Mouse (Mus musculus): ENCODE results near the gene Abcg8. TPM values are rescaled to one million over a fixed set of nuclear protein-coding genes. Genes with fewer than 3 reads are reported as not detected.

The Abcg8 gene
- not detected in 2 replicates for polyA plus RNA-seq (2011; ENCODE audit: insufficient read length, low read depth, missing spikeins)

DNA sequence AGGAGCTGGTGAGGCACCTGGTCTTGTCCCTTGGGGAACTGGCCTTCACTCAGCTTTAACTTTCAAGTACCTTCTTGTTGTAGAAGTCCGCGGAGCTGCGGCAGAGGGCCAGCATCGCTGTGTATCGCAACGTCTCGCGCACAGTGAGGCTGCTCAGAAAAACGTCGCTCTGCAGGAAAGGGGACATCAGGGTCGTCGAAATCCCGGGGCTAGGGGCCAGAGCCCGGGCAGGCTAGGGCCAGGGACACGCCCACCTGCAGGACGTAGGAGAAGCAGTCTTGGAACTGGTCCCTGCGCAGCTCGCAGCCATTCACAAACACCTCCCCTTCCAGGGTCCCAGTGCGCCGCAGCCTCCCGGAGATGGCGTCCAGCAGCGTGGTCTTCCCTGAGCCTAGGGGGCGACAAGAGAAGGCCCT is at the start of gene Abcg8:
Abcg8 (plus strand) TSS at position 352 of the 416 bp plus-strand sequence.
- H3K27ac ChIP-seq (ENCODE audit: insufficient read depth, low read length): no peak within 1 kb of the TSS
- H3K4me1 ChIP-seq (ENCODE audit: control insufficient read depth, insufficient read depth, low read length): no peaks in the 10 kb centered on the region
- no peak within 1 kb of the TSS for H3K4me3 ChIP-seq (ENCODE audit: insufficient read depth, low read length)
- TF ChIP-seq POLR2A (IDR thresholded peaks at IDR 0.05; ENCODE audit: low read depth, low read length) (no peak), CTCF (IDR thresholded peaks at IDR 0.05; ENCODE audit: borderline replicate concordance, insufficient read depth, low read length) (no peak)

DNA sequence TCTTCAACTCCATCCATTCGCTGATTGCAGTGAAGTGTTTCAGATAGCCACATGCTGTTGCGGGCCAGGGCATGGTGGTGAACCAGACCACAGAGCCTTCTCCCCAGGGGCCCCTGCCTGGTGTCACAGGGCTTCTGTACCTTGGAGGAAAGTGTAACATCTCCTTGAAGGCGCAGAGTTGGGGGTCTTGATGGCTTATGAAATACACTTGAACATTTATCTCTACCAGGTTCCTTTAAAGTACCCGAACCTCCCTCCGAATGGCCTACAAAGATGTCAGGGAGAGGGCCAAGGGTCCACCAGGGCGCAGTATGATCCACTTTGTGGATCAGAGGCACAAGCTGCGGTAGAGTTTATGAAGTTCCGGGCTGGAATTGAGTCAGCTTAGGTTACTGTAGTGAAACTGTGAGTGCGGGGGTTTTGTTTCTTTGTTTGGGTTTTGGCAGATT is 49.2 kb upstream of the Abcg8 start:
- 0 out of 2 replicates have a peak overlapping the region, but pooled peaks have one; percentile 8 for H3K27ac ChIP-seq (ENCODE audit: insufficient read depth, low read length)
- peaks cover 9% of the 10 kb centered on the region for H3K4me1 ChIP-seq (ENCODE audit: control insufficient read depth, insufficient read depth, low read length)
- H3K4me3 ChIP-seq (ENCODE audit: insufficient read depth, low read length): peak overlapping the region; percentile 4; the same call in 1 of the 2 replicates
- TF ChIP-seq CTCF (IDR thresholded peaks at IDR 0.05; ENCODE audit: borderline replicate concordance, insufficient read depth, low read length) (no peak), POLR2A (IDR thresholded peaks at IDR 0.05; ENCODE audit: low read depth, low read length) (no peak; the same call in 1 of the 2 replicates)

DNA sequence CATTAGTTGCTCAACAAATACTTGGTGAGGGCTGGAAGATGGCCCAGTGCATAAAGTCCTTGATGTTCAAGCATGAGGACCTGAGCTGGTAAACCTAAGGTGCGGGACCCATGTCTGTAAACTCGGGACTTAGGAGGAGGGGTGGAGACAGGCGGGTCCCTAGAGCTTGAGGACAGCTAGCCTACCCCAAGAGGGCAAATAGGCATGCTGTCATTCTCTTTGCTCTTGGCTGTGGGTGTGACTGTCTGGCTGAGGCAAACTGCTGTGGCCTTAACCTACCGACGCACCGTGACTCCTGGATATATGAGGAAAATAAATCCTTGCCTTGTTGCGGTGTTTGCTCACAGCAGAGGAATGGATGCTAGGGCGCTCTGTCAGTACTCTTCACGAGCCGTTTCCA is 48.4 kb upstream of the Abcg8 start:
- Histone ChIP-seq H3K4me3 (ENCODE audit: insufficient read depth, low read length) (no peak overlapping the region), H3K27ac (ENCODE audit: insufficient read depth, low read length) (no peak overlapping the region), H3K4me1 (ENCODE audit: control insufficient read depth, insufficient read depth, low read length) (peaks cover 9% of the 10 kb centered on the region)
- TF ChIP-seq POLR2A (IDR thresholded peaks at IDR 0.05; ENCODE audit: low read depth, low read length): no peak
- TF ChIP-seq CTCF (IDR thresholded peaks at IDR 0.05; ENCODE audit: borderline replicate concordance, insufficient read depth, low read length): no peak

DNA sequence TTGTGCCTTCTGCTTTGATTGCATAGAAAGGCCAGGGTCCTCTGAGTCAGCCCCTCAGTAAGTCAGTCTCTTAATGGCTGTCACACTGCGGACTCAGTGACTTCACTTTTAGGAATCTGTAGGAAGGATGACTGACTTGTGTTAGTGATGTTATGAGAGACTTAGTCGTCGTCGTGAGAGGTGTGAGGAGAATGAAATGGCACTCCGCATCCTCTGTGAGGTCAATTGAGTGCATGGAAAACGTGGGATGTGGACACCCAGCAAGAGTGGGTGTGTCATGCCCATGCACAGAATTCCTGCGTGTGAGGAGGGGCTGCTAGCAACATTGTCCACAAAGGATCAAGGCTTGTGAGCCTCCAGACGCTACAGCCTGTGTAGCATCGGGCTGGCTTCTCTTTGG is 47.5 kb upstream of the Abcg8 start:
- Histone ChIP-seq H3K4me1 (ENCODE audit: control insufficient read depth, insufficient read depth, low read length) (peaks cover 9% of the 10 kb centered on the region), H3K4me3 (ENCODE audit: insufficient read depth, low read length) (no peak overlapping the region), H3K27ac (ENCODE audit: insufficient read depth, low read length) (peak overlapping the region; percentile 5)
- TF ChIP-seq CTCF (IDR thresholded peaks at IDR 0.05; ENCODE audit: borderline replicate concordance, insufficient read depth, low read length) (no peak), POLR2A (IDR thresholded peaks at IDR 0.05; ENCODE audit: low read depth, low read length) (no peak)

DNA sequence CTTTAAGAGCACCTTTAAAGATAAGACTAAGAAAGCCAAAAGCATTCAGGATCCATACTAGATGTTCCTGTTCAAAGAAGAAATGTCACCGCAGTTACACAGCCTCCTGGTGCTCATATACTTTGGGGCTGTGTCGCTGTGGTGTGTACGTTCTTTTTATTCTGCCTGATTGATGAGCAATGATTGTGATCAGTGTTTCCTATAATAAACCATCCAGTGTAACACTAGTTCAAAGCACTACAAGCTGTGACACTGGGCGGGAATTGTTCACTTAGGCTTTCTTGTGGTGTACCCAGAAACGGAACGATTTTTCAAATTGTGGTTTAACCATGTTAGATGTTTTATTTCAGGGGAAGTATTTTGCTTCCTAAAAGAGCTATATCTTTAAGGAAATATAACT is 44.3 kb upstream of the Abcg8 start:
- Histone ChIP-seq H3K27ac (ENCODE audit: insufficient read depth, low read length) (no peak overlapping the region), H3K4me3 (ENCODE audit: insufficient read depth, low read length) (no peak overlapping the region), H3K4me1 (ENCODE audit: control insufficient read depth, insufficient read depth, low read length) (peaks cover 9% of the 10 kb centered on the region)
- TF ChIP-seq CTCF (IDR thresholded peaks at IDR 0.05; ENCODE audit: borderline replicate concordance, insufficient read depth, low read length): no peak
- no peak for TF ChIP-seq POLR2A (IDR thresholded peaks at IDR 0.05; ENCODE audit: low read depth, low read length)

DNA sequence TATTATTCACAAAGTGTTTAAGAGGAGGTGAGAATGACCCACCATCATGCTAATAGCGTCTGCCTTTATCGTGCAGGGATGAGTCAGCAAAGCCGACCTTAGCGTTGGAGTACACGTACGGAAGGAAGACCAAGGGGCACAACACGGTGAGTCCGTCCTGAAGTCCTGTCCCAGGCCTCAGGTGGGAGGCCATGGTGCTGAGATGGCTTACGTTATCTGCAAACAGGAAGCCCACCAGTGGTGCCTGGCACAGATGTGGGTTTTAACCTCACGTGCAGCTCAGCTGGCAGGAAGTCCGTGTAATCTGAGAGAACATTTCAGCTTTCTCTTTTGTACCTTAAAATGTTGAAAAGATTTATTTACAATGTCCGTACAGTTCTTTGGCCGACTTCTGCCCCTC is 42.7 kb upstream of the Abcg8 start:
- H3K27ac ChIP-seq (ENCODE audit: insufficient read depth, low read length): no peak overlapping the region
- peaks cover 5% of the 10 kb centered on the region for H3K4me1 ChIP-seq (ENCODE audit: control insufficient read depth, insufficient read depth, low read length)
- H3K4me3 ChIP-seq (ENCODE audit: insufficient read depth, low read length): no peak overlapping the region
- TF ChIP-seq POLR2A (IDR thresholded peaks at IDR 0.05; ENCODE audit: low read depth, low read length): no peak
- no peak for TF ChIP-seq CTCF (IDR thresholded peaks at IDR 0.05; ENCODE audit: borderline replicate concordance, insufficient read depth, low read length)

DNA sequence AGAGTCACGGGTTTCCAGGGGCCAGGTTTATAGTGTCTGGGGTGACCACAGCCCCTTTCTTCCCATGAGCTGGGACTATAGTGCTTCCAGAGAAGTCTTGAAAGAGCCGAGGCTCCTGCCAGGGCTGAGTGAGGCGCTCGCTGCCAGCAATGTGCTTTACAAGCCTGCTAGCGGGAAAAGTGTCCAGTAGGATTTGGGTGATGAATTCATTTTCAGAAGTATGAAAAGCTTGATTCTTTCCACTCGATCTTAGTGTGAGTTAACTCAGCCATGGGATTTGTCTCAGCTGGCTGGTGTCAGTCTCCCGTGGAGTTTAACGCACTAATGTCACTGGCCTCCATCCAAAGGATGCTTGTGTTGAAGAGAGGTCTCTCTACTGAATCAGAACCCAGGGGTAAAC is 39.8 kb upstream of the Abcg8 start:
- no peak overlapping the region for H3K4me3 ChIP-seq (ENCODE audit: insufficient read depth, low read length)
- no peaks in the 10 kb centered on the region for H3K4me1 ChIP-seq (ENCODE audit: control insufficient read depth, insufficient read depth, low read length)
- no peak overlapping the region for H3K27ac ChIP-seq (ENCODE audit: insufficient read depth, low read length)
- TF ChIP-seq CTCF (IDR thresholded peaks at IDR 0.05; ENCODE audit: borderline replicate concordance, insufficient read depth, low read length) (no peak), POLR2A (IDR thresholded peaks at IDR 0.05; ENCODE audit: low read depth, low read length) (no peak)

DNA sequence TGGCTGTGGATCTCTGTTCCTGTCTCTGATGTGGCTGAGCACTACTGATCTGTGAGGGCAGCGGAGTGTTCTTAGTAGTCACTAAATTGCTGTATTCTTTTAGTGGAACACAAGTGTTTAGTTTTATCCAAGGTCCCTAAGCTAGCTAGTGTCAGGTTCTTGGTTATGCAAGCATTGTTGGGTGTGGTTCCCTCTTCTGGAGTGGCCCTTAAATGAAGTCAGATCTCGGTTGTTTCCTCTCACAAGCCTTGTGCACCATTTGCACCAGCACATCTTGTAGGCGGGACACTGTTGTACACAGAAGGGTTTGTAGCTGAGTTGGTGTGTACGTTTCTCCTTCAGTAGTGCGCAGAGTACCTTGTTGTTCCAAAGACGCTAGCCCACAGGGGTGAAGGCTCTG is 38.1 kb upstream of the Abcg8 start:
- Histone ChIP-seq H3K27ac (ENCODE audit: insufficient read depth, low read length) (no peak overlapping the region), H3K4me1 (ENCODE audit: control insufficient read depth, insufficient read depth, low read length) (no peaks in the 10 kb centered on the region), H3K4me3 (ENCODE audit: insufficient read depth, low read length) (no peak overlapping the region)
- TF ChIP-seq CTCF (IDR thresholded peaks at IDR 0.05; ENCODE audit: borderline replicate concordance, insufficient read depth, low read length): no peak
- no peak for TF ChIP-seq POLR2A (IDR thresholded peaks at IDR 0.05; ENCODE audit: low read depth, low read length)

DNA sequence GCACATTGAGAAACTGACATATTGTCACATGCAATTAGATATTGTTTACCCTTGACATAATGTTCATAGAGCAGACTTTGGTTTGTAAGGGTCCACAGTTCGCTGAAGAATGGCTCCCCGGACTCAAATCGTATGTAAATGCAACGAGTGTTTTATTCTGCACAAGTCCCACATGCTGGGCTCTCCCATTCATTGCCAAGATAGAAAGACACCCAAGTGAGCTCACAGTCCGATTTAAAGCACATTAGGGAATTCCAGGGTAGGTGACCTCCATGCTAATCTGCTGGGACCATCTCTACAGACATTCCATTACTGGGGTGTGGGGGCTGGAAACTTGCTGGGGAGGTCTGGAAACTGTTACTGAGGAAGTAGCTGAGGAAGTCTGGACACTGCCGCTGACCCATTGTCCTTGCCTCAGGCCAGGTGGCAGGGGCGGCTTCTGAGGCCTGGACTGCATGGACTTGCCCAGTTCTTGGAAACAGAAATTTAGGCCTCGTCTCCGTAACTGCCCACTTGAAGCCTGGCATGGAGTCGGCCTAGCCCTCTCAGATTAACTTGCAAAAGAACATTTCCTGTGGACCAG is 36.2 kb upstream of the Abcg8 start:
- H3K27ac ChIP-seq (ENCODE audit: insufficient read depth, low read length): no peak overlapping the region
- no peak overlapping the region for H3K4me3 ChIP-seq (ENCODE audit: insufficient read depth, low read length)
- no peaks in the 10 kb centered on the region for H3K4me1 ChIP-seq (ENCODE audit: control insufficient read depth, insufficient read depth, low read length)
- no peak for TF ChIP-seq POLR2A (IDR thresholded peaks at IDR 0.05; ENCODE audit: low read depth, low read length)
- TF ChIP-seq CTCF (IDR thresholded peaks at IDR 0.05; ENCODE audit: borderline replicate concordance, insufficient read depth, low read length): no peak

DNA sequence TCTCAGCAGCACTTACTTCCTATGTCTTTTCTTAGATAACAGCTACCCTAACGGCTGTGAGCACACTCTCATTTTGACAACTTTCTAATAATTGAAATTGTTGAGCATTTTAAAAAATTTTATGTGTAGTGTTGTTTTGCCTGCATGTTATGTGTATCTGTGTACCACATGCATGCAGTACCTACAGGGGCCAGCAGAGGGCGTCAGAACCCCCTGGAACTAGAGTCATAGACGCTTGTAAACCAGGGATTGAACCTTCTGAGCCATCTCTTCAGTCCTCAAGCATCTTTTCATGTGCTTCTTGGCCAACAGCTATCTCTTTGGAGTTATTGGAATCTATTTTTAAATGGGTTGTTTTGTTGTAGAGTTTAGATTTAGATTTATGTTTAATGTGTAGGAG is 34.2 kb upstream of the Abcg8 start:
- no peak overlapping the region for H3K27ac ChIP-seq (ENCODE audit: insufficient read depth, low read length)
- TF ChIP-seq POLR2A (IDR thresholded peaks at IDR 0.05; ENCODE audit: low read depth, low read length) (no peak), CTCF (IDR thresholded peaks at IDR 0.05; ENCODE audit: borderline replicate concordance, insufficient read depth, low read length) (peak; percentile 13; the same call in 1 of the 2 replicates)
- no peaks in the 10 kb centered on the region for H3K4me1 ChIP-seq (ENCODE audit: control insufficient read depth, insufficient read depth, low read length)
- H3K4me3 ChIP-seq (ENCODE audit: insufficient read depth, low read length): no peak overlapping the region
